Mouse (Mus musculus): ENCODE results near the gene Ap2b1. TPM values are rescaled to one million over a fixed set of nuclear protein-coding genes. Genes with fewer than 3 reads are reported as not detected.
A peak's percentile ranks its signal among the peaks of the same experiment; 100 is the strongest.

Gene Ap2b1
- polyA plus RNA-seq, 1 experiment from 2014 or later: 127 TPM

DNA sequence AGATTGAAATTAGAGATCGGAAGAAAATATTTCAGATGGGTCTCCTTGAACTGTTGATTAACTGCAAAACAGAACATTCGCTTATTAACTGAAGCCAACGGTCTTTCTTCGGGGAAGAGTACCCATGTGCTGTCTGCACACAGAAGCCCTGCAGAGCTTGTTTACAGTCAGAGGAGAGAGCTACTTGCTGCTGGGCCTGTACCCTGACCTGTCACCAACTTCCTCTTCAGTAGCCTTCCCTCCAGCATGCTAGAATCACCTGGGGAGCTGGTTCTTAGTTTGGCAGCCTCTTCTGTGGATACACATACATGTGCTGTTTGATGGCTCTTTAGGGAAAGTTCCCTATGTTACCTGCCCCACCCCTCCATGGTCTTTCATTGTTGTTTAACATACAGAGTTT is 13.2 kb upstream of the Ap2b1 start:
- Histone ChIP-seq H3K9ac (no peak overlapping the region), H3K27ac (no peak overlapping the region), H3K9me3 (no peaks in the 10 kb centered on the region), H3K27me3 (replicated peaks) (no peaks in the 10 kb centered on the region), H3K4me1 (peaks cover 3% of the 10 kb centered on the region), H3K4me2 (no peak overlapping the region), H3K36me3 (replicated peaks) (no peaks in the 10 kb centered on the region), H3K4me3 (no peak overlapping the region)
- WGBS: 93% methylated on average over 4 of the region's 4 CpGs
- ATAC-seq (replicated peaks): no peak

DNA sequence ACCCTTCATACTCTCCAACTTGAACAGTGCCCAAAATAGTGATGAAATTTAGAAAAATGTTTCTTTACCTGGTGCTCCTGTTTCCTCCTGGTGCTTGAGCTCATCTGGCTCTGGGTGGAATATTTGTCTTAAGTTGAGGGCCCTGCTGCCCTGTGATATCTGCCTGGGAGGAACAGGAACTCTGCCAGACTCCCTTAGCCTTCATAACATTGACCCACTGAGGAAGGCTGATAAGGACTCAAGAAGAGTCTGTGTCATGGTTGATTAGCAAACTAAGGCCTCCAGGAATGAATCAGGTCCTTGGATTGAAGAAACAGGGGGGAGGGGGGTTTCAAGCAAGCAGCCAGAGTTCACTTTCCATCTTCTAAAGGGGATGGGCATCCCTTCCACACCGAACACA is 12.3 kb upstream of the Ap2b1 start, which contains the start of gene Slfn14:
Gene Slfn14 (minus strand): TSS at position 161 of the 400 bp plus-strand sequence.
- no peaks in the 10 kb centered on the region for H3K36me3 ChIP-seq (replicated peaks)
- H3K27me3 ChIP-seq (replicated peaks): no peaks in the 10 kb centered on the region
- H3K9me3 ChIP-seq: no peaks in the 10 kb centered on the region
- H3K9ac ChIP-seq: no peak within 1 kb of the TSS
- 77% methylated on average over 1 of the region's 1 CpGs for WGBS
- no peak within 1 kb of the TSS for H3K4me3 ChIP-seq
- no peak within 1 kb of the TSS for H3K4me2 ChIP-seq
- no peak for ATAC-seq (replicated peaks)
- peaks cover 7% of the 10 kb centered on the region for H3K4me1 ChIP-seq
- H3K27ac ChIP-seq: no peak within 1 kb of the TSS

DNA sequence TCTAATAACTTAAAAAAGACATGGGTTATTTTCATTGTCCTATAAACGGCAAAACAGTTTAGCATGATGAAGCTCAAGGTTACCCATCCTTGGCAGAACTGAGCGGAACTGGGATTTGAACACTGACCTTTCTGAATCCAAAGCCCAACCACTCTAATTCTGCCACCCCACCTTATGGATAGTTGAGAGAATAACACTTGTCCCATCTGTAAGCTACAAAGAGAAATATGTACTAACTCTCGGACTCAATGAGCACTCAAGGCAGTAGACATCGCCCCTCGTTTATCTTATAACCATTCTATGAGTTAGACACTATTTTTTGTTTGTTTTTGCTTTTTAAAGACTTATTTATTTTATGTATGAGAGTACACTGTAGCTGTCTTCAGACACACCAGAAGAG is 9.8 kb upstream of the Ap2b1 start:
- H3K27me3 ChIP-seq (replicated peaks): no peaks in the 10 kb centered on the region
- H3K4me1 ChIP-seq: peaks cover 26% of the 10 kb centered on the region
- no peaks in the 10 kb centered on the region for H3K9me3 ChIP-seq
- no peak for ATAC-seq (replicated peaks)
- H3K4me3 ChIP-seq: no peak overlapping the region
- WGBS: 95% methylated on average over 5 of the region's 5 CpGs
- H3K36me3 ChIP-seq (replicated peaks): no peaks in the 10 kb centered on the region
- H3K9ac ChIP-seq: no peak overlapping the region
- no peak overlapping the region for H3K27ac ChIP-seq
- H3K4me2 ChIP-seq: no peak overlapping the region

DNA sequence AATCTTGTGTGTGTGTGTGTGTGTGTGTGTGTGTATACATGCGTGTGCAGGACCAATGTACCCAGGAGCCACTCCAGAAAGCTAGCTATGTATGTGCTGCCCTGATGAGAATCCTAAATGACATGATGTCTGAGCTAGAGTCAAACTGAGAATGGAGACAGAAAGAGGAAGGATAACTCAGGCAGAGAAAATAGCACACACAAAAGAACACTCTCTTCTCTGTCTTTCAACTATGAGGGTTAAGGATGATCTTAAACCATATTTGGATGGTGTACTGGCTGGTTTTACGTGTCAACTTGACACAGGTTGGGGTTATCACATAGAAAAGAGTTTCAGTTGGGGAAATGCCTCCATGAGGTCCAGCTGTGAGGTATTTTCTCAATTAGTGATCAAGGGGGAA is 9.2 kb upstream of the Ap2b1 start:
- Histone ChIP-seq H3K9ac (no peak overlapping the region), H3K4me3 (no peak overlapping the region), H3K9me3 (no peaks in the 10 kb centered on the region), H3K27me3 (replicated peaks) (no peaks in the 10 kb centered on the region), H3K27ac (no peak overlapping the region), H3K4me1 (peaks cover 30% of the 10 kb centered on the region), H3K36me3 (replicated peaks) (no peaks in the 10 kb centered on the region), H3K4me2 (no peak overlapping the region)
- ATAC-seq (replicated peaks): no peak
- WGBS: 89% methylated on average over 2 of the region's 2 CpGs

DNA sequence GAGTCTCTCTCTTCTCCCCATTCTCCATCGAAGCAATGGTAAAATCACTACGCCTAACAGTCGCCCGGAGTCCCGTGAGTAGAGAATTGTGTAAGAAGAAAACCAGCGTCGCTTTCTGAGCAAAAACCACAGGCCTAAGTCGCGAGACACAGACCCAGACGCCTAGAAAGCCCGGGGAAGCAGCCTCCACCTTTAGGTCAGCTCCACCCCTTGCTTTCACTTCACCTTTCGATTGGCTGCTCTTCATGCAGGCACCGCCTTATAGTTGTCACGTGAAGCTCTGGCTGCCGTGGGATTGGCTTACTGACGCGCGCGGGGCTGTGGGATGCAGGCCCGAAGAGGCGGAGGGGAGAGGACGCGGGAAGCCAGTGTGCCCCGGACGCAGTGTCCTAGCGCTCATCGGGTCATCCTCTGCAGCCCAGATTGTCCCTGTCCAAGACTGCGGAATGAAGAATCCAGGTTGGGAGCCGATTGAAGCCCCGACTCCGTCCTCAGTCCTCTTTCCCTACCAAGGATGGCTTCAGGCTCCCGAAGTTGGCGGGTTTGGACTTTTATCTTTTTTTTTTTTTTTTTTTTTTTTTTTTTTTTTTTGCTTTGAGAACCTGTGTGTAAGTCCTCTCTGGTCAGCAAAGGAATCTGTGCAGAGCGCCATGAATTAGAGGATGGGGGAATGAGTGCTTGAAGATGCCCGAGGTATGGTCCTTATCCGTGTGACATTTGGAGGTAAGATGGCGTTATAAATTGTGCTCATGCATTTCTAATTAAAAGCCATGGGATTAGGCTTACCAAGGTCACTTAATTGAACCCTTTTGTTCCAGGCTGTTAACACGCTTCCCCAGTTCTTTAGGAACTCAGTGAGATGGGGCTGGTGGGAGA is 7.2 kb upstream of the Ap2b1 start:
- H3K27ac ChIP-seq: peak overlapping the region; percentile 83
- no peaks in the 10 kb centered on the region for H3K9me3 ChIP-seq
- 0 out of 2 replicates have a peak, but pooled peaks cover 8% of the 10 kb centered on the region for H3K36me3 ChIP-seq (replicated peaks)
- ATAC-seq (replicated peaks): peak; percentile 100
- peaks cover 35% of the 10 kb centered on the region for H3K4me1 ChIP-seq
- H3K4me2 ChIP-seq: peak overlapping the region; percentile 80
- under 1% methylated on average over 38 of the region's 38 CpGs for WGBS
- peak overlapping the region; percentile 67 for H3K9ac ChIP-seq
- H3K27me3 ChIP-seq (replicated peaks): no peaks in the 10 kb centered on the region
- peak overlapping the region; percentile 72 for H3K4me3 ChIP-seq

DNA sequence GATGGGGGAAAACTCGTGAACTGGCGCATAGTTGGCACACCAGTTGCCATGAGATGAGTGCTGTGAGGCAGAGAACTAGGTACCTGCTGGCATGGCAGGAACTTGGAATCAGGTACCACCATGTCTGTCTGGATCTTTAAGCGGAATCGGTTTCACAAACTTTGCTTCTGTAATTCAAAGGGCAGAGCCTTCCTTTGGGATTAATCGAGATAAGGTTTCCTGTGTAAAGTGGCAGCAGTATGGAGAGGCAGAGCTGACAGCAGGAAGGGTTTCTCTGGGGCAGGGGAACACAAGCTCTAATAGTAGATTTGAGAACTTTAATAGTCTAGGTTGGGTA is 6.6 kb upstream of the Ap2b1 start:
- 2% methylated on average over 5 of the region's 5 CpGs for WGBS
- H3K4me2 ChIP-seq: peak overlapping the region; percentile 80
- H3K4me3 ChIP-seq: peak overlapping the region; percentile 72
- peak overlapping the region; percentile 76 for H3K27ac ChIP-seq
- H3K4me1 ChIP-seq: peaks cover 41% of the 10 kb centered on the region
- H3K9me3 ChIP-seq: no peaks in the 10 kb centered on the region
- H3K9ac ChIP-seq: peak overlapping the region; percentile 67
- H3K27me3 ChIP-seq (replicated peaks): no peaks in the 10 kb centered on the region
- H3K36me3 ChIP-seq (replicated peaks): 0 out of 2 replicates have a peak, but pooled peaks cover 8% of the 10 kb centered on the region
- ATAC-seq (replicated peaks): no peak

DNA sequence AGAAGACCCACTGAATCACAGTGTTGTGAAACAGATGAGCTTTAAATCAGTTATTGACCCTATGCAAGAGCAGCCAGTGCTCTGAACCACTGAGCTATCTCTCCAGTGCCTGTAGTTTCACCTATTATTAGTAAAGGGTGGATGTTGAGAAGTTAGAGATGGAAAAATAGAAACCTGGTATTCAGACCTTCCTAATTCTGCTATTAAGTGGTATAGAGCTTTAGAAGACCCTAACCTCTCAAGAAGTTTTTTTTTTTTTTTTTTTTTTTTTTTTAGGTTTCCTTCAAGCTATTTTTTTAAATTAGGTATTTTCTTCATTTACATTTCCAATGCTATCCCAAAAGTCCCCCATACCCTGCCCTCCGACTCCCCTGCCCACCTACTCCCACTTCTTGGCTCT is 5.6 kb upstream of the Ap2b1 start:
- Histone ChIP-seq H3K9me3 (no peaks in the 10 kb centered on the region), H3K4me2 (peak overlapping the region; percentile 80), H3K9ac (peak overlapping the region; percentile 67), H3K27me3 (replicated peaks) (no peaks in the 10 kb centered on the region), H3K27ac (no peak overlapping the region), H3K4me1 (peaks cover 51% of the 10 kb centered on the region), H3K36me3 (replicated peaks) (0 out of 2 replicates have a peak, but pooled peaks cover 8% of the 10 kb centered on the region), H3K4me3 (peak overlapping the region; percentile 72)
- WGBS: 95% methylated on average over 1 of the region's 1 CpGs
- ATAC-seq (replicated peaks): no peak

DNA sequence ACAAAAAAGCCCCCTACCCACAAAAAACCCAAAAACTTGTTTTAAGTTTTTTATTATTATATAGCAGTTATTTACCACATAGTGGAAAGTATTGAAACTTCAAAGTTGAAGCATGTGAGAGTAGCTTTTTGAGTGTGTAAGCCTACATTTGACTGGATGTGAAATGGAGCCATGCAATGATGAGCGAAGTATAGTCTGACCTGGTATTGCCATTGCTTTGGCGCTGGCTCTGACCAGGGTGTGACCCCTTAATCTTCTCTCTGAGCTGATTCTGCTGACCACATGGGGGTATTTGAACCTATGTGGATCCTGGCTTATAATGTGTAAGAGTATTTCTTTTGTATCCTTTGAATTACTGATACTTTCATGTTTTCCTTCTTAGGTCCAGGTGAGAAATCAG is 4.7 kb upstream of the Ap2b1 start:
- Histone ChIP-seq H3K27ac (no peak overlapping the region), H3K27me3 (replicated peaks) (no peaks in the 10 kb centered on the region), H3K36me3 (replicated peaks) (0 out of 2 replicates have a peak, but pooled peaks cover 8% of the 10 kb centered on the region), H3K9me3 (no peaks in the 10 kb centered on the region), H3K4me2 (0 out of 2 replicates have a peak overlapping the region, but pooled peaks have one; percentile 80), H3K9ac (no peak overlapping the region), H3K4me3 (no peak overlapping the region), H3K4me1 (peaks cover 52% of the 10 kb centered on the region)
- ATAC-seq (replicated peaks): no peak
- 92% methylated on average over 2 of the region's 2 CpGs for WGBS

DNA sequence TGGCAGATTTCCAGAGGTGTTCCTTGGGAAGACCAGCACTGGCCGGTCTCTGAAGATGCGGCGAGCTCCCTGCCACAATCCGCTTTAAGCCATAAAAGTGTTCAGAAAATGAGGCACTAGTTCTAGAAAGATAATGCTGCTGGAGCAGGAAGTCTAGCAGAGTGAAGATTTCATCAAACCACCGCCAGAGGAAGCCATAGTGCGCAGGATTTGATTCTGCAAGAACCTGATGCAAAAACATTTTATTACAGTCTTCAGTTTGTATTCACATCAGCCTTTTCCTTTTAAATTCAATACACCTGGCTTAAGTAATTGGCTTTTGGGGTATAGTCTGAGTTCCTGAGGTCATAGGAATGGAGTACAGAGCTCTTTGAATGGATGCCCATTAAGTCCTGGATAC is 1.0 kb upstream of the Ap2b1 start:
- Histone ChIP-seq H3K36me3 (replicated peaks) (0 out of 2 replicates have a peak, but pooled peaks cover 8% of the 10 kb centered on the region), H3K27me3 (replicated peaks) (no peaks in the 10 kb centered on the region), H3K27ac (0 out of 2 replicates have a peak overlapping the region, but pooled peaks have one; percentile 90), H3K9ac (peak overlapping the region; percentile 86; the same call in 1 of the 2 replicates), H3K4me2 (peak overlapping the region; percentile 83), H3K4me1 (peaks cover 43% of the 10 kb centered on the region), H3K4me3 (peak overlapping the region; percentile 85), H3K9me3 (no peaks in the 10 kb centered on the region)
- 72% methylated on average over 6 of the region's 6 CpGs for WGBS
- no peak for ATAC-seq (replicated peaks)

DNA sequence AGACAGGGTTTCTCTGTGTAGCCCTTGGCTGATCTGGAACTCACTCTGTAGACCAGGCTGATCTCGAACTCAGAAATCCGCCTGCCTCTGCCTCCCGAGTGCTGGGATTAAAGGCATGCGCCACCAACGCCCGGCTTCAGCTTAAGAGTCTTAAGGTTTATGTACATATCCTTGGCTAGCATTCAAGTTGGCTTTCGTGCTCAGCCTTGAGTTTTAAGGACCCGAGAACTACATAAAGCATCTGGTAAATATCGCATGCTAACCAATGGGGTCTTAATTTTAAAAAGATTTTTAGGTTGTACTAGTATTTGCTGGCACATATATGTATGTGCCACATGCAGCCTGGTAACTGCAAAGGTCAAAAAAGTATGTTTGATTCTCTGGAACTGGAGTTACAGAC is 900 bp downstream of the Ap2b1 start:
- Histone ChIP-seq H3K36me3 (replicated peaks) (0 out of 2 replicates have a peak, but pooled peaks cover 8% of the 10 kb centered on the region), H3K4me3 (no peak overlapping the region), H3K4me1 (peaks cover 44% of the 10 kb centered on the region), H3K9me3 (no peaks in the 10 kb centered on the region), H3K4me2 (no peak overlapping the region; the same call in 1 of the 2 replicates), H3K27me3 (replicated peaks) (no peaks in the 10 kb centered on the region), H3K27ac (no peak overlapping the region), H3K9ac (no peak overlapping the region)
- ATAC-seq (replicated peaks): no peak
- WGBS: 93% methylated on average over 9 of the region's 9 CpGs

DNA sequence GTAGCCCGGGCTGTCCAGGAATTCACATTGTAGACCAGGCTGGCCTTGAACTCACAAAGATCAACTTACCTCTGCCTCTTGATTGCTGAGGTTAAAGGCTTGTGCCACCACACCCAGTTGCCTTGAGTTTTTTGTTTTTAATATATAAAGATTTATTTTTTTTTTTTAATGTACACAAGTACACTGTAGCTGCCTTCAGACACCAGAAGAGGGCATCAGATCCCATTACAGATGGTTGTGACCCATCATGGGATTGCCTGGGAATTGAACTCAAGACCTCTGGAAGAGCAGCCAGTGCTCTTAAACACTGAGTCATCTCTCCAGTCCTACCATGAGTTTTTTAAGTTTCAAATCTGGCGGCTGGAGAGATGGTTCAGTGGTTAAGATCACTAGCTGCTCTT is 2.6 kb downstream of the Ap2b1 start:
- WGBS: 60% methylated on average over 2 of the region's 2 CpGs
- H3K4me2 ChIP-seq: no peak overlapping the region

DNA sequence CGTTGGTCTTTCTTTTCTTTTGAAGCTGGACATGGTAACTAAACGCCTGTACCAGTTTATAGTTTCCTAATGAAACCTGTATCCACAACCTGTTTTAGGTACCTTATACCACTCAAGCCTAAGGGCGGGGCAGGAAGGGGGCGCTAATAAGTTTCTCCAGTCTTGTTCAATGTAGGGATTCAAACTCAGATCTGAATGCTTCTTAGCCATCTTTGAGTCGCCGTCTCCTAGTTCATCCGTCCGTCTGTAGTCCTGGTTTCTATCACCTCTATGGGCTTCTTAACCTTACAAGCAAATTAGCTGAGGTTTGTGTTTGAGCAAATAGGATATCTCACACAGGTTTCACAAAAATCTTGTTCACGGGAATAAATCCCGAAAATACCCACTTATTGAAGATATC is 3.3 kb downstream of the Ap2b1 start:
- peak overlapping the region; percentile 75 for H3K4me2 ChIP-seq
- peak overlapping the region; percentile 71 for H3K9ac ChIP-seq
- peak overlapping the region; percentile 82 for H3K4me3 ChIP-seq
- 8% methylated on average over 10 of the region's 10 CpGs for WGBS
- ATAC-seq (replicated peaks): no peak
- H3K27me3 ChIP-seq (replicated peaks): no peaks in the 10 kb centered on the region
- peak overlapping the region; percentile 95 for H3K27ac ChIP-seq
- no peaks in the 10 kb centered on the region for H3K36me3 ChIP-seq (replicated peaks)
- peaks cover 54% of the 10 kb centered on the region for H3K4me1 ChIP-seq
- no peaks in the 10 kb centered on the region for H3K9me3 ChIP-seq

More for the DNA sequence above, 2.6 kb downstream of the Ap2b1 start:
- ATAC-seq (replicated peaks): no peak
- no peak overlapping the region for H3K9ac ChIP-seq
- H3K27me3 ChIP-seq (replicated peaks): no peaks in the 10 kb centered on the region
- H3K27ac ChIP-seq: no peak overlapping the region
- no peaks in the 10 kb centered on the region for H3K36me3 ChIP-seq (replicated peaks)
- no peak overlapping the region for H3K4me3 ChIP-seq
- no peaks in the 10 kb centered on the region for H3K9me3 ChIP-seq
- peaks cover 55% of the 10 kb centered on the region for H3K4me1 ChIP-seq

Measured in midbrain, embryonic 15.5 days (tissue).